Mouse (Mus musculus): ENCODE results near the gene Snu13. TPM values are rescaled to one million over a fixed set of nuclear protein-coding genes. Genes with fewer than 3 reads are reported as not detected.

Snu13 gene
- total RNA-seq (2015) (235 and 245 TPM in 2 replicates), total RNA-seq (2017) (201 and 202 TPM in 2 replicates)

DNA sequence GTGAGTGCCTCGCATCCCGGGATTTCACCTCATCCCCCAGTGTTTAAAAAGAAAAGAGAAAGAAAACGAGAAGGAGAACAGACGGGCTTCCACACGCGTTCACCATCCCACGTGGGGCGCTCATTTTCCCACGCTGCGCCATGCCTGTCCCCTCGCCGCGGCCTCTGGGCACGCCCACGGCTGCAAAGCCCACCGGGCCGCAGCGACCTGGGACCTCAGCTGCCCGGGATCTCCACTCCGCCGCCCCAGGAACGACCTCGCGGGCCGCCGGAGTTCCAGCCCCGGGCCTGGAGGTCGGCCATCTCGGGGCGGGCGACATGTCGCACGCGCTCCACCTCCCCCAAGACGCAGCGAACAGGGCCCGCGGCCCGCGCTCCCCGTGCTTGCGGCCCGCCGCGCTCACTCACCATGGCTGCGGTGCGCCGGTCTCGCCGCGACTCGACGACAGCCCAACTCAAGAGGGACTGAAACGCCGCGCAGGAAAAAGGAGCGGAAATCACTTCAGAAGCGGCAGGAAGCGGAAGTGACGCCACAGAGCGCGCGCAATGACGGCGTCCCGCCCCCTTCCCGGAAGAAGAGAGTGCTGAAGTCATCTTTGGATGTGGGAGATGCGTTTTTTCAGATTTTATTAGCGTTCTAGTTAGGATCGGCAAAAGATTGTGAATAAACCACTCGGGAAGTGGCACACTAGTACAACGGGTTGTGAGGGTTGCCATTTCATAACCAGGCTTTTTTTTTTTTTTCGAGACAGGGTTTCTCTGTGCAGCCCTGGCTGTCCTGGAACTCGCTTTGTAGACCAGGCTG is at the start of gene Snu13:
Snu13 (minus strand) TSS at position 519 of the 804 bp plus-strand sequence.
- ATAC-seq (replicated peaks; ENCODE audit: poor library complexity), result peak; percentile 92

- no peak for ATAC-seq (replicated peaks; ENCODE audit: poor library complexity)
Measured at GRCm38 (mm10) chr15:82091061-82091460, 43.7 kb upstream of the Snu13 start.

- ATAC-seq (replicated peaks; ENCODE audit: poor library complexity), result peak; percentile 50; the same call in 1 of the 2 replicates
Measured at GRCm38 (mm10) chr15:82087266-82087665, 39.9 kb upstream of the Snu13 start.

DNA sequence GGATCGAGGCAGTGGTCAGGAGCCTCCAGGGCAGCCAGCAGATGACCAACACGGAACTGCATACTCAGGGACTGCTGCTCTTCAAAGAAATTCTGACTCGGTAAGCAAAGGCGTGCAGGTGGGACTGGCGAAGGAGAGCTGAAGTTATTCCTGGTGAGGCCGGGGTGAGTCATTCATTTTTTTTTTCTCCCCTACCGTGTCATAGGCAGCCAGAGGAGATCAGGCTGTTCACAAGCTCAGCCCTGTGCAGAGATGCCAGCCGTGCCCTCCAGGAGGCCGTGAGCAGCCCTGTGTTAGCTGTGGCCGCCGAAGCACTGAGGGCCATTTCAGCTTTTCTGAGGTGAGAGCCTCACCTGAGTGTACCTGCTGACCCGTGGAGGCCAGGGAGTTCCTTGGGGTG is 38.7 kb upstream of the Snu13 start:
- no peak for ATAC-seq (replicated peaks; ENCODE audit: poor library complexity)

- ATAC-seq (replicated peaks; ENCODE audit: poor library complexity), result no peak
Measured at GRCm38 (mm10) chr15:82085606-82086005, 38.2 kb upstream of the Snu13 start.

GRCm38 (mm10) chr15:82081161-82081560 is 33.8 kb upstream of the Snu13 start:
- peak; percentile 90 for ATAC-seq (replicated peaks; ENCODE audit: poor library complexity)

DNA sequence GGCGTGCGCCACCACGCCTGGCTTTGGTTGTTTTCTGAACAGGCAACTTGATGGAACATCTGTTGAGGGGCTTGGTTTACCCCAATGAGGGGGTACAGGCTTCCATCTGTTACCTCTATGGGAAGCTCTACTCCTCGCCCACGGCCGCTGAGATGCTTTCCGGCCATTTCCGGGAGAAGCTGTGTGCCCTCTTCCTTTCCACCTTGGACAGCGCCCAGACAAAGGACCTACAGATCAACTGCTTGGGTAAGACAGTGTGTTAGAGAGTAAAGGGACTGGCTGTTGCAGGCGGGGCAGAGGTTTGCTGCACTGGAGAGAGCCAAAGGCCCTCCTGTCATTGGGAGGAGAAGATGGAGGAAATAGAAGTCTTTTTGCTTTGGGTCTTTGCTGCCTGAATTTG is 32.5 kb upstream of the Snu13 start:
- no peak for ATAC-seq (replicated peaks; ENCODE audit: poor library complexity)

DNA sequence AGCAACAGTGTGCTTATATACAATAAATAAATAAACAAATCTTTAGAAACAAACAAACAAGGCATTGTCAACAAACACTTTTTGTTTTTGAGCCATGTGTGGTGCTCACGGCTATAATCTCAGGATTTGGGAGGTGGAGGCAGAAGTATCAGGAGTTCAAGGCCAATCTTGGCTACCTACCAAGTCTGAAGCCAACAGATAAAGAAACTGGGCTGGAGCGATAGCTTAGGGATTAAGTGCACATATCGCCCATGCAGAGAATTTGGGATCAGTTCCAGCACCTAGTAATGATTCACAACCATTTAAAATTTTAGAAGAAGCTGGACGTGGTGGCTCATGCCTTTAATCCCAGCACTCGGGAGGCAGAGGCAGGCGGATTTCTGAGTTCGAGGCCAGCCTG is 26.1 kb upstream of the Snu13 start:
- peak; percentile 63 for ATAC-seq (replicated peaks; ENCODE audit: poor library complexity)

GRCm38 (mm10) chr15:82071816-82072469 is 24.5 kb upstream of the Snu13 start:
- ATAC-seq (replicated peaks; ENCODE audit: poor library complexity), result no peak

- ATAC-seq (replicated peaks; ENCODE audit: poor library complexity), result no peak
Measured at GRCm38 (mm10) chr15:82069898-82070297, 22.5 kb upstream of the Snu13 start, which contains the start of gene Mei1. Mei1 (plus strand) TSS chr15:82069996.

DNA sequence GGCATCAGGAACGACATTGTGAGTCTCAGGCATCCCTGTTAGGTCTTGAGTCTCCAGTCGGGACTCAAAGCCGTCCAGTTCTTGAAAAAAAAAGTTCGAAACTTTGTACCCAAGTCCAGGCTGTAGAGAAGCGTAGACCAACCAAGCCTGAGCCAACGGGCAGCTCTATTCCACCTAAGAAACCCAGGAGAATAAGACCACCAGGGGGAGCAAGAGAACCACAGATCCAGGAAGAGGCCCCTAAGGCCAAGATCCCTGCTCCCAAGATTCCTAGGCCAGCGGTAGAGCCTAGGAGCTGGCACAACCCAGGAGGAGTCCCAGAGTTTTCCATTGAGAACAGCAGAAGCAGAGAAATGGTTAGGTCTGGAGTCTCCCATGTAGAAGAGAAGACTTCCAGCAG is 18.1 kb upstream of the Snu13 start:
- peak; percentile 61; the same call in 1 of the 2 replicates for ATAC-seq (replicated peaks; ENCODE audit: poor library complexity)

- ATAC-seq (replicated peaks; ENCODE audit: poor library complexity), result no peak
Measured at GRCm38 (mm10) chr15:82063909-82064308, 16.5 kb upstream of the Snu13 start.

- ATAC-seq (replicated peaks; ENCODE audit: poor library complexity), result no peak
Measured at GRCm38 (mm10) chr15:82058719-82059201, 11.4 kb upstream of the Snu13 start, which contains the start of gene 4930407I10Rik. 4930407I10Rik (plus strand) TSS chr15:82059151.

DNA sequence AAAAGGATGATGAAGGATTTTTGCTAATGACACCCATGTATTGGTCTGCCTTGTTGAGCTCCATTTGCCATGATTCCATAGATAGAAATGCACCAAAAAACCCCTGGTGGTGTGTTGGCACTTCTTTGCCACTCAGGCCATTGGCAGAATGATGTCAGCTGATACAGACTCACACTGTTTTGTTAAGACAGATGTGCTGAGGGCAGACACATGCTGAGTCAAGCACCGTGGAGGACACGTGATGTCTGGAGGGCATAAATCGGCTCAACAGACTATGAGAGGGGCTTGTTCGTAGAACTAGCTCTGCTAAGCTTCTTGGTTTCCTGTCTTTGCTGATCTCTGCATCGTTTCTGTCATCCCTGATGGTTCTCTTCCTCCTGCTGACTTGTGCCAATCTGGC is 5.1 kb upstream of the Snu13 start:
- ATAC-seq (replicated peaks; ENCODE audit: poor library complexity), result no peak

- ATAC-seq (replicated peaks; ENCODE audit: poor library complexity), result peak; percentile 41
Measured at GRCm38 (mm10) chr15:82046246-82046891, 1.0 kb downstream of the Snu13 start.

- ATAC-seq (replicated peaks; ENCODE audit: poor library complexity), result peak; percentile 49
Measured at GRCm38 (mm10) chr15:82044166-82044784, 3.1 kb downstream of the Snu13 start.

DNA sequence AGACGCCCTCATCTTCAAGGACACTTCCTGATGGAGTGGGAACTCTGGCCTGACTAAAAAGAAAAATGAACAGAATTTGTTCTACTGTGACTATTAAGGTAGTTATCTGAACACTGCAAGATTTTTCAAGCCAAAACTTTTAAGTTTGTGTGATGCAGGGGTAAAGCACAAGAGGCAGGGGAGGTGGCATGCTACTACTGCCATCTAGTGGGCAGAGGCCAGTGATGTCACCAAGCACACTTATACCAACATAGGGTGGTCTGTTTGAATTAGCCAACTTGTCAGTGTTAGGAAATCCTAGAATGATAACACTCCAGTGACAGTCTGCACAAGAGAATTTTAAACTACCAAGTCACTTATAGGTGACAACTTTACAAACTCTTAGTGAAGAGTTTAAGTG is 6.7 kb downstream of the Snu13 start:
- peak; percentile 92 for ATAC-seq (replicated peaks; ENCODE audit: poor library complexity)

DNA sequence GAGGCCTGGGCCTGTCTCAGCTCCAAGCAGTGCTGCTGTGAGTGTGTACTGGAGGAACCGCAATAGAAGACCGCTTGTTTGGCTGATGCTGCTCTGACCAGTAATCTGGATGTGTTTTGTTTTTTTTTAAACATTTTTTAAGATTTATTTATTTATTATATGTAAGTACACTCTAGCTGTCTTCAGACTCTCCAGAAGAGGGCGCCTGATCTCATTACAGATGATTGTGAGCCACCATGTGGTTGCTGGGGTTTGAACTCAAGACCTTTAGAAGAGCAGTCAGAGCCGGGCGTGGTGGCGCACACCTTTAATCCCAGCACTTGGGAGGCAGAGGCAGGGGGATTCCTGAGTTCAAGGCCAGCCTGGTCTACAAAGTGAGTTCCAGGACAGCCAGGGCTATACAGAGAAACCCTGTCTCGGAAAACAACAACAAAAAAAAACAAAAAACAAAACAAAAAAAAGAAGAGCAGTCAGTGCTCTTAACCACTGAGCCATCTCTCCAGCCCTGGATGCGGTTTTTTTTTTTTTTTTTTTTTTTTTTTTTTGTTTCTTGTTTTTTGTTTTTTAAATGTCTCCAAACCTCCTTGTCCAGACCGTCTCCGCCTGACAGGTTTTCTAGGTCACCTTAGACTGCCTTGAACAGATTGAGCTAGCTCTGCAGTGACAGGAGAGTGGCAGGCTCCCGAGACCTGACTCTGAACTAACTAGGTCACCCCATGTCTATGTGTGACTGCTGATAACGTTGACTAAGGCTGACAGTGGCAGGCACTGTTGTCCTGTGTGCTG is 11.3 kb downstream of the Snu13 start:
- no peak for ATAC-seq (replicated peaks; ENCODE audit: poor library complexity)

GRCm38 (mm10) chr15:82033762-82034161 is 13.6 kb downstream of the Snu13 start, which contains the start of gene Desi1:
Desi1 (minus strand) TSS chr15:82033862.
- ATAC-seq (replicated peaks; ENCODE audit: poor library complexity), result no peak

GRCm38 (mm10) chr15:82032386-82032785 is 15.0 kb downstream of the Snu13 start:
- ATAC-seq (replicated peaks; ENCODE audit: poor library complexity), result no peak

All from megakaryocyte progenitor cell, adult 5-6 weeks (primary cell).